Mouse (Mus musculus) kidney, postnatal 0 days (tissue): ENCODE results near the gene Mrpl54. TPM values are rescaled to one million over a fixed set of nuclear protein-coding genes. Genes with fewer than 3 reads are reported as not detected.

ENCODE experiments used
- ATAC-seq: fragments of 200-750 bp; cut with Nextera tagmentation; replicated peaks from 2 replicates; pipeline ENCODE4 v1.8.0; 2017; ENCODE audit warnings: low read depth, moderate number of reproducible peaks, moderate TSS enrichment, moderate library complexity; ENCODE audit not compliant: low FRiP score
- DNase-seq: peaks from one replicate; pipeline ENCODE4 v3.0.0-alpha.2; 2016; ENCODE audit warnings: low spot score
- H3K27ac ChIP-seq: fragments of 300-500 bp; sonication (generic); 2 replicates; pipeline ENCODE4 v1.5.1; 2014; ENCODE audit warnings: mild to moderate bottlenecking
- H3K27me3 ChIP-seq: fragments of 300-500 bp; sonication (generic); 2 replicates; pipeline ENCODE4 v1.6.1; 2014; ENCODE audit warnings: low read length, mixed read lengths; ENCODE audit not compliant: insufficient read depth
- H3K36me3 ChIP-seq: fragments of 300-500 bp; sonication (generic); 2 replicates; pipeline ENCODE4 v1.6.1; 2014; ENCODE audit warnings: low read length, mixed read lengths; ENCODE audit not compliant: insufficient read depth
- H3K4me1 ChIP-seq: fragments of 300-500 bp; sonication (generic); replicated peaks from 2 replicates; pipeline ENCODE4 v1.6.1; 2014; ENCODE audit warnings: antibody characterized with exemption, low read length, mixed read lengths; ENCODE audit not compliant: insufficient read depth
- H3K4me2 ChIP-seq: fragments of 300-500 bp; sonication (generic); 2 replicates; pipeline ENCODE4 v1.6.1; 2014; ENCODE audit warnings: mild to moderate bottlenecking, low read length, moderate library complexity, mixed read lengths
- H3K4me3 ChIP-seq: fragments of 300-500 bp; sonication (generic); replicated peaks from 2 replicates; pipeline ENCODE4 v1.5.1; 2014; ENCODE audit warnings: low read depth, low read length
- H3K9ac ChIP-seq: fragments of 300-500 bp; sonication (generic); 2 replicates; pipeline ENCODE4 v1.6.1; 2014; ENCODE audit warnings: low read depth, low read length
- H3K9me3 ChIP-seq: fragments of 300-500 bp; sonication (generic); replicated peaks from 2 replicates; pipeline ENCODE4 v1.6.1; 2016; ENCODE audit warnings: low read length, inconsistent platforms, mixed read lengths
- CTCF ChIP-seq: IDR thresholded peaks from 2 replicates; pipeline ENCODE4 v1.5.1; 2016; ENCODE audit warnings: antibody characterized with exemption, low read depth, mild to moderate bottlenecking, moderate library complexity
- WGBS: fragments of 180-500 bp; shearing (Covaris S2); extraction: QIAGEN DNeasy Blood & Tissue Kit; methylation state at CpG from one replicate; pipeline ENCODE4 v1.1.7; 2014; 5-methylcytosine and 5-hydroxymethylcytosine counted together
- polyA plus RNA-seq: library from polyadenylated mRNA; unstranded; fragments of >200 nt; fragmentation: Nextera tagmentation; extraction: Ambion mirVana; gene quantifications from 2 replicates; pipeline ENCODE4 v1.2.1, GENCODE M21; 2015

Mrpl54 gene
- polyA plus RNA-seq, 1 experiment from 2014 or later: 283 TPM

DNA sequence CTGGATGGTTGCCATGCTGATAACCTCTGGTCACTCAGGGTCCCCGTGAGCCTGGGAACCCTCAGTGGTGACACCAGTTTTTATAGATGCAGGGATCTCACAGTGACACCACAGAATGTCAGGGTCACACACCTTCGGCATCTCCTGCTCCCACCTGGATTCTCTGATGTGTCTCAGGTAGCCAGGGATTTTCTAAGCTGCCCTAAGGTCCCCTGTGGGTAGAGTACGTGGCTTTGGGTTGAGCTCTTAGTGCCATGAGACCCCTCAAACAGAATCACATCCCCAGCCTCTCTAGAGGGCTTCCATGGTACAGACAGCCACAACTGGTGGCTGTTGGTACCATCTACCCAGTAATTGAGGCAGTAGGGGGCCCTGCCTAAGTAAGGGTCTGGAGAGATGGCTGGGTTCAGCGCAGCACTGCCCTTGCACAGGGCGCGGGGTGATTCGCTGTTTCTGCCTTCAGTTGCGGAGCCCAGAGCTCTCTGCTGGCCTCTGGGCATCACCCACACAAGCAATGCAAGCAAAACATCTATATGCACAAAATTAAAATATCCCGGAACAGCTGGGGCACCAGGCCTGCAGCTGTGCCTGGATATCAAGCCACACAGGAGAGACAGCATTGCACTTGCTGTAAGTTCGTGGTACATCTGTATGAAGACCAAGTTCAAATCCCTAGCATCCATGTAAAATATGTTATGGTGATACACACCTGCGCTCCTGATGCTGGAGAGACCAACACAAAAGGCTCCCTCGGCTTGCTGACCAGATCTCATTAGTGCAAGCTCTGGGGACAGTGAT is 30.1 kb downstream of the Mrpl54 start:
- 87% methylated on average over 12 of the region's 12 CpGs for WGBS
- no peaks in the 10 kb centered on the region; the same call in 1 of the 2 replicates for H3K4me1 ChIP-seq
- DNase-seq (no peak), ATAC-seq (no peak)
- H3K27me3 ChIP-seq: peaks cover 5% of the 10 kb centered on the region; the same call in 1 of the 2 replicates
- no peaks in the 10 kb centered on the region for H3K36me3 ChIP-seq
- H3K4me3 ChIP-seq: no peak overlapping the region
- no peak overlapping the region for H3K4me2 ChIP-seq
- H3K27ac ChIP-seq: no peak overlapping the region
- no peak overlapping the region for H3K9ac ChIP-seq
- H3K9me3 ChIP-seq: no peaks in the 10 kb centered on the region
- TF ChIP-seq CTCF: no peak

DNA sequence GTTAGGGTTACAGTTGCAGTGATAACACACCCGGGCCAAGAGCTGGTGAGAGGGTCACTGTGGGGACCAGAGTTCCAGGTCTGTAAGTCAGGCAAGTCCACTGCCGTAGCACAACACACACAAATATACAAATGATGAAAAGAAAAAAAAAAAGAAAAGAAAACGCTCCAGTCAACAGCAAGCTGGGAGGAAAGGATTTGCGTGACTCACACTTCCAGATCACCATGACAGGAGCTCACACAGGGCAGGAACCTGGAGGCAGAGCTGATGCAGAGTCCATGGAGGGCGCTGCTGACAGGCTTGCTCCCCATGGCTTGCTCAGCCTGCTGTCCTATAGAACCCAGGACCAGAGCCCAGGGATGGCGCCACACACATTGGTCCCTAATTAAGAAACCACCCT is 32.5 kb downstream of the Mrpl54 start:
- H3K4me3 ChIP-seq: no peak overlapping the region
- H3K27me3 ChIP-seq: peaks cover 15% of the 10 kb centered on the region
- H3K9me3 ChIP-seq: no peaks in the 10 kb centered on the region
- no peak overlapping the region for H3K27ac ChIP-seq
- TF ChIP-seq CTCF: no peak
- no peak overlapping the region for H3K9ac ChIP-seq
- ATAC-seq: no peak
- 77% methylated on average over 6 of the region's 6 CpGs for WGBS
- no peaks in the 10 kb centered on the region for H3K36me3 ChIP-seq
- DNase-seq: no peak
- H3K4me2 ChIP-seq: no peak overlapping the region
- H3K4me1 ChIP-seq: no peaks in the 10 kb centered on the region; the same call in 1 of the 2 replicates

DNA sequence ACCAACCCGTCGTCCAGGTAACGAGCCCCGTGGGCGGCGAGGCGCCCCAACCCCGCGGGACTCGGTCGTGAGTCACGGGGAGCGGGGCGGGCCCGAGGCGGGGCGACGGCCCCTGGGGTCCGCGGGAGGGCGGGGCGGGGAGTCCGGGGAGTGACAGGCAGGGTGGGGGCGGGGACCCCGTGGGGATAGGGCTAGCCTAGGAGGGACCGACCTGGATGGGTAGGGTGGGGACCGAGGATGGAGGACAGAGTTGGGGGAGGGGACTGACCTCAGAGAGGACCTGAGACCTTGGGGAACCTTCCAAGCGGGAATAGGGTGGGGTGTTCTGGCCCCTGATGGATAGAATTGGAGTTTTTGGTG is 33.5 kb downstream of the Mrpl54 start:
- Histone ChIP-seq H3K4me2 (peak overlapping the region; percentile 69), H3K36me3 (no peaks in the 10 kb centered on the region), H3K4me1 (no peaks in the 10 kb centered on the region; the same call in 1 of the 2 replicates), H3K9ac (peak overlapping the region; percentile 75), H3K9me3 (no peaks in the 10 kb centered on the region), H3K27ac (no peak overlapping the region), H3K4me3 (peak overlapping the region; percentile 63), H3K27me3 (peaks cover 15% of the 10 kb centered on the region)
- TF ChIP-seq CTCF: no peak
- ATAC-seq: peak; percentile 76
- DNase-seq: no peak
- 3% methylated on average over 26 of the region's 28 CpGs for WGBS

DNA sequence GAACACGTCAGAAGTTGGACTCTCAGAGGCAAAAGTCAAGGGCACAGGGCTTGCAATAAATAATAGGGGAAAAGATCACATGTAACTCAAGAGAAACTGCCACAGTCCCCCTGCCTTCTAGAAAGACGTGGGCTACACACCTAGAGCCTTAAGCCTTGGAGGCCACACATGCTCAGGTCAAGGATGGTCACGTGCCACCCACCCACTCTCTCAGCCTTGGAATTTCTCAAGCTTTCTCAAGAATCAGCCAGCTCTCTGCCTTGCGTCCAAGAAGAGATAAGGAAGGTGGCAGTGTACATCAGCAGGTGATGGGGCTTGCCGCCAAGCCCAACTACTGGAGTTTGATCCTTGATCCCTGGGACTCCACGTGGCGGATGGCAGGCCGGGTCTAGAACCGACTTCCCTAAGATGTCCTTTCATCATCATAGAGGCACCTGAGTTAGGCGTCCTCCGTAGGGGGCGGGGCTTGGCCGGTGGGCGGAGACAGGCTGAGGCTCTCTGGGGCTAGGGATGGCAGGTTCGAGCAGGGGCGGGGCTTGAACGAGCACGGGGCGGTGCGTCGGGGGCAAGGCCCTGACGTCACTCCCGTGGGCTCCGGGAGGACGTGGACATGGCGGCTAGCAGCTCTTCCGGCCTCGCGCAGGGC is 34.0 kb downstream of the Mrpl54 start, which contains the start of gene Zfr2:
TSS of gene Zfr2 (plus strand) at position 576 of the 646 bp plus-strand sequence.
- Histone ChIP-seq H3K27ac (no peak within 1 kb of the TSS), H3K4me2 (peak within 1 kb of the TSS; percentile 69), H3K4me1 (no peaks in the 10 kb centered on the region; the same call in 1 of the 2 replicates), H3K27me3 (peaks cover 15% of the 10 kb centered on the region), H3K9ac (peak within 1 kb of the TSS; percentile 75), H3K4me3 (peak within 1 kb of the TSS; percentile 63), H3K9me3 (no peaks in the 10 kb centered on the region), H3K36me3 (no peaks in the 10 kb centered on the region)
- 6% methylated on average over 29 of the region's 29 CpGs for WGBS
- DNase-seq: peak; percentile 90
- peak; percentile 88 for ATAC-seq
- TF ChIP-seq CTCF: 0 out of 2 replicates have a peak, but pooled peaks have one; percentile 2

DNA sequence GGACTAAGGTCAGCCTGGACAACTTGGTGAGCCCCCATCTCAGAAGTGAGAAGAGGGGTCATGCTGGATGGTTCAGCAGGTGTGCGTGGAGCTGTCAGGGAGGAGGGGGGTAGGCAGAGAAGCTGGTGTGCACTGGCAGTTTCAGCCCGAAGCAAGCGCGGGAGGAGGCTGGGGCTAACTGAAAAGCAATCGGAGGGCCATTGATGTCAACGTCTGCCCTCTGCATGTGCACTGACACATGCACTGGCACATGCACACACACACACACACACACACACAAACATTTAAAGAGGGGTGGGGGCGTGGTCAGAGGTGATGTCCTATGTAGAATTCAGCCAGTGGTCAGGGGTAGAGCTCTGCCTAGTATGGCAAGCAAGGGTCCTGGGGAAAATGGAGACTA is 35.3 kb downstream of the Mrpl54 start:
- Histone ChIP-seq H3K36me3 (no peaks in the 10 kb centered on the region), H3K9ac (no peak overlapping the region), H3K27ac (no peak overlapping the region), H3K9me3 (no peaks in the 10 kb centered on the region), H3K4me1 (no peaks in the 10 kb centered on the region; the same call in 1 of the 2 replicates), H3K27me3 (peaks cover 15% of the 10 kb centered on the region), H3K4me2 (no peak overlapping the region), H3K4me3 (no peak overlapping the region)
- WGBS: 52% methylated on average over 7 of the region's 7 CpGs
- ATAC-seq (no peak), DNase-seq (no peak)
- TF ChIP-seq CTCF: no peak

GRCm38 (mm10) chr10:81230438-81231332 is 36.0 kb downstream of the Mrpl54 start, which contains the start of gene Atcay:
Atcay (minus strand) TSS chr10:81230833.
- peak; percentile 62 for TF ChIP-seq CTCF
- ATAC-seq: no peak
- Histone ChIP-seq H3K27ac (no peak within 1 kb of the TSS), H3K4me3 (no peak within 1 kb of the TSS), H3K4me1 (no peaks in the 10 kb centered on the region; the same call in 1 of the 2 replicates), H3K4me2 (peak within 1 kb of the TSS; percentile 23), H3K36me3 (no peaks in the 10 kb centered on the region), H3K27me3 (peaks cover 15% of the 10 kb centered on the region), H3K9ac (no peak within 1 kb of the TSS), H3K9me3 (no peaks in the 10 kb centered on the region)
- 8% methylated on average over 27 of the region's 27 CpGs for WGBS
- peak; percentile 58 for DNase-seq
